Mouse (Mus musculus): Measurements from ENCODE around the gene Thrsp. TPM values are rescaled to one million over a fixed set of nuclear protein-coding genes. Genes with fewer than 3 reads are reported as not detected.

Gene Thrsp
- polyA plus RNA-seq, 1 experiment: not detected

- Histone ChIP-seq H3K4me3 (replicated peaks) (no peak overlapping the region), H3K27me3 (ENCODE audit: control insufficient read depth) (no peaks in the 10 kb centered on the region), H3K36me3 (ENCODE audit: control insufficient read depth) (peaks cover 38% of the 10 kb centered on the region), H3K9me3 (ENCODE audit: control insufficient read depth, low read length) (no peaks in the 10 kb centered on the region; the same call in 1 of the 2 replicates), H3K4me1 (ENCODE audit: control insufficient read depth) (0 out of 2 replicates have a peak, but pooled peaks cover 2% of the 10 kb centered on the region)
- TF ChIP-seq GATA1 (IDR thresholded peaks at IDR 0.05; ENCODE audit: low read length) (no peak), TAL1 (IDR thresholded peaks at IDR 0.05; ENCODE audit: low read length) (no peak)
These were observed 6.4 kb downstream of the Thrsp start for GRCm38 (mm10) chr7:97411106-97411505.

- Histone ChIP-seq H3K36me3 (ENCODE audit: control insufficient read depth) (peaks cover 40% of the 10 kb centered on the region), H3K4me1 (ENCODE audit: control insufficient read depth) (0 out of 2 replicates have a peak, but pooled peaks cover 2% of the 10 kb centered on the region), H3K27me3 (ENCODE audit: control insufficient read depth) (no peaks in the 10 kb centered on the region), H3K4me3 (replicated peaks) (no peak overlapping the region), H3K9me3 (ENCODE audit: control insufficient read depth, low read length) (no peaks in the 10 kb centered on the region; the same call in 1 of the 2 replicates)
- TF ChIP-seq GATA1 (IDR thresholded peaks at IDR 0.05; ENCODE audit: low read length): no peak
- no peak for TF ChIP-seq TAL1 (IDR thresholded peaks at IDR 0.05; ENCODE audit: low read length)
These were observed 10.4 kb downstream of the Thrsp start for GRCm38 (mm10) chr7:97407145-97407544.

DNA sequence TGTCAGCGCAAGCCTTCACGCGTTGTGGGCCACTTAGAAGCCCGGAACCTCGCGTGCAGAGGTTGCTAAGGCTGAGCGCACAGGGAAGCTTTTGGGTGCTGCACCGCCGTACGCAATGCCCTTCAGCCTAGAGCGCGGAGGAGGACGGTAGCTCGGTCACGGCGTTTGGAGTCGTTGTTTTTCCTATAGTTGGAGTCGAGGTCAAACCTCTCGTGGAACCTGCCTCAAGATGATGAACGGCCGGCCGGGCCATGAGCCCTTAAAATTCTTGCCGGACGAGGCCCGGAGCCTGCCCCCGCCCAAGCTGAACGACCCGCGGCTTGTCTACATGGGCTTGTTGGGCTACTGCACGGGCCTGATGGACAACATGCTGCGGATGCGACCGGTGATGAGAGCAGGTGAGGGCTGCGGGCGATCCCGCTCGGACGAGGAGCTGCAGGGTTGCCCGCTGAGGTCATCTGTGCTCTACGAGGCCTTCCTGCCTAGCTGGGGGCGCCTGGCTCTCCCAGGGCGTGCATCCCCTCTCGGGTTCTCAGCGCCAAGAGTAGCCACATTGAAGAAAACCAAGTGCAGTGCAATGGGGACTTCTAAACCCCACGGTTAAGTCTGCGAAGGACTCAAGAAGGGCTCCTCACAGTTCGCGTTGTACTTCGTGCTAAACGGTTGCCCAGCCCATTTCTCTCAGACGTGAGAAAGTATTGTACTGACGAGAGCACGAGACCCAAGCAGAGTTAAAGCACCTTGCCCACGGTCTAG lies 17.4 kb downstream of the Thrsp start, which contains the start of gene Ndufc2:
Gene Ndufc2, plus strand, starts transcription at position 44 of the 756 bp plus-strand sequence.
- no peaks in the 10 kb centered on the region for H3K9me3 ChIP-seq (ENCODE audit: control insufficient read depth, low read length)
- peaks cover 32% of the 10 kb centered on the region for H3K4me1 ChIP-seq (ENCODE audit: control insufficient read depth)
- peaks cover 11% of the 10 kb centered on the region for H3K36me3 ChIP-seq (ENCODE audit: control insufficient read depth)
- H3K4me3 ChIP-seq (replicated peaks): peak within 1 kb of the TSS; percentile 63
- no peaks in the 10 kb centered on the region for H3K27me3 ChIP-seq (ENCODE audit: control insufficient read depth)
- TF ChIP-seq TAL1 (IDR thresholded peaks at IDR 0.05; ENCODE audit: low read length): no peak
- TF ChIP-seq GATA1 (IDR thresholded peaks at IDR 0.05; ENCODE audit: low read length): no peak

- Histone ChIP-seq H3K4me1 (ENCODE audit: control insufficient read depth) (peaks cover 31% of the 10 kb centered on the region), H3K27me3 (ENCODE audit: control insufficient read depth) (no peaks in the 10 kb centered on the region), H3K36me3 (ENCODE audit: control insufficient read depth) (peaks cover 10% of the 10 kb centered on the region), H3K9me3 (ENCODE audit: control insufficient read depth, low read length) (no peaks in the 10 kb centered on the region), H3K4me3 (replicated peaks) (no peak overlapping the region)
- no peak for TF ChIP-seq TAL1 (IDR thresholded peaks at IDR 0.05; ENCODE audit: low read length)
- TF ChIP-seq GATA1 (IDR thresholded peaks at IDR 0.05; ENCODE audit: low read length): no peak
These were observed 18.6 kb downstream of the Thrsp start for GRCm38 (mm10) chr7:97398943-97399342.

- Histone ChIP-seq H3K27me3 (ENCODE audit: control insufficient read depth) (no peaks in the 10 kb centered on the region), H3K9me3 (ENCODE audit: control insufficient read depth, low read length) (no peaks in the 10 kb centered on the region), H3K4me3 (replicated peaks) (no peak overlapping the region), H3K36me3 (ENCODE audit: control insufficient read depth) (peaks cover 26% of the 10 kb centered on the region), H3K4me1 (ENCODE audit: control insufficient read depth) (peaks cover 9% of the 10 kb centered on the region)
- TF ChIP-seq GATA1 (IDR thresholded peaks at IDR 0.05; ENCODE audit: low read length) (no peak), TAL1 (IDR thresholded peaks at IDR 0.05; ENCODE audit: low read length) (no peak)
These were observed 23.2 kb downstream of the Thrsp start for GRCm38 (mm10) chr7:97394375-97394774.

DNA sequence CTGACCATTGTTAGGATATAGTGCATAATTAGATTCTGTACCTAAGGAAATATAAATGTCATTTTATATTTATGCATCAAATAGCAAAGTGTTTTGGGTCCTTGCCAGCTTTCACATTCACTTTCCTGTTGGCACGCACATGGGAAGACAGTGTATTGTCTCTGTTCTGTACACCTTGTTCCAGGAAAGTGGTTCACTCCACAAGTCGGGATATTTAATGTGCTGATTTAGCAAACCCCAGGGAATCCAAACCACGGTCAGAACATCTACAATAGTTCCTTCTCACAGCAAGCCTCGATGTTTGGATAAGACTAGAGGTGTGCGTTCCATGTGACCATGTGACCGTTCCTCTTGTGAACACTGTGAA lies 25.5 kb downstream of the Thrsp start:
- TF ChIP-seq GATA1 (IDR thresholded peaks at IDR 0.05; ENCODE audit: low read length): no peak
- no peak for TF ChIP-seq TAL1 (IDR thresholded peaks at IDR 0.05; ENCODE audit: low read length)
- H3K4me3 ChIP-seq (replicated peaks): no peak overlapping the region
- no peaks in the 10 kb centered on the region for H3K4me1 ChIP-seq (ENCODE audit: control insufficient read depth)
- H3K27me3 ChIP-seq (ENCODE audit: control insufficient read depth): no peaks in the 10 kb centered on the region
- peaks cover 43% of the 10 kb centered on the region for H3K36me3 ChIP-seq (ENCODE audit: control insufficient read depth)
- no peaks in the 10 kb centered on the region for H3K9me3 ChIP-seq (ENCODE audit: control insufficient read depth, low read length)

- H3K27me3 ChIP-seq (ENCODE audit: control insufficient read depth): no peaks in the 10 kb centered on the region
- TF ChIP-seq TAL1 (IDR thresholded peaks at IDR 0.05; ENCODE audit: low read length) (no peak), GATA1 (IDR thresholded peaks at IDR 0.05; ENCODE audit: low read length) (no peak)
- H3K9me3 ChIP-seq (ENCODE audit: control insufficient read depth, low read length): no peaks in the 10 kb centered on the region
- peaks cover 48% of the 10 kb centered on the region for H3K36me3 ChIP-seq (ENCODE audit: control insufficient read depth)
- H3K4me3 ChIP-seq (replicated peaks): no peak overlapping the region
- H3K4me1 ChIP-seq (ENCODE audit: control insufficient read depth): no peaks in the 10 kb centered on the region
These were observed 26.0 kb downstream of the Thrsp start for GRCm38 (mm10) chr7:97391293-97392078.

GRCm38 (mm10) chr7:97388541-97388940 lies 29.0 kb downstream of the Thrsp start:
- H3K4me3 ChIP-seq (replicated peaks): no peak overlapping the region
- TF ChIP-seq TAL1 (IDR thresholded peaks at IDR 0.05; ENCODE audit: low read length) (no peak), GATA1 (IDR thresholded peaks at IDR 0.05; ENCODE audit: low read length) (no peak)
- peaks cover 75% of the 10 kb centered on the region for H3K36me3 ChIP-seq (ENCODE audit: control insufficient read depth)
- H3K4me1 ChIP-seq (ENCODE audit: control insufficient read depth): no peaks in the 10 kb centered on the region
- H3K9me3 ChIP-seq (ENCODE audit: control insufficient read depth, low read length): no peaks in the 10 kb centered on the region
- no peaks in the 10 kb centered on the region for H3K27me3 ChIP-seq (ENCODE audit: control insufficient read depth)

- TF ChIP-seq TAL1 (IDR thresholded peaks at IDR 0.05; ENCODE audit: low read length): no peak
- TF ChIP-seq GATA1 (IDR thresholded peaks at IDR 0.05; ENCODE audit: low read length): no peak
- H3K36me3 ChIP-seq (ENCODE audit: control insufficient read depth): peaks cover 79% of the 10 kb centered on the region
- no peak overlapping the region for H3K4me3 ChIP-seq (replicated peaks)
- H3K27me3 ChIP-seq (ENCODE audit: control insufficient read depth): no peaks in the 10 kb centered on the region
- H3K9me3 ChIP-seq (ENCODE audit: control insufficient read depth, low read length): no peaks in the 10 kb centered on the region
- H3K4me1 ChIP-seq (ENCODE audit: control insufficient read depth): no peaks in the 10 kb centered on the region
These were observed 29.9 kb downstream of the Thrsp start for GRCm38 (mm10) chr7:97387561-97388147.

All from erythroblast, embryonic 14.5 days (primary cell).